16 mouse cellular contexts compared by ENCODE assay signal in genomic region chr1:65204299-65204698, GRCm38 (mm10).
"Had no signal": no experiment of that assay in that cellular context is flagged by ENCODE, and none has a peak within 500 bp of the region (broad histone marks: within the 10 kb centered on the region; RNA-seq: fewer than 3 reads in every experiment).

No protein-coding gene starts in this region.

- H3K9ac ChIP-seq: neural tube, embryonic 12.5 days; neural tube, embryonic 13.5 days; neural tube, embryonic 15.5 days; stomach, embryonic 15.5 days had no signal

- DNase-seq: retina, postnatal 1 day; right cerebral cortex, adult 18-20 months; right cerebral cortex, postnatal 14 days; right cerebral cortex, postnatal 25 days; spleen, adult 18-20 months; thymus, adult 18-20 months; thymus, adult 2 months; thymus, postnatal 14 days; thymus, postnatal 25 days; thymus, postnatal 36 days; thymus, postnatal 4 days had no signal

- H3K9me3 ChIP-seq: neural tube, embryonic 12.5 days; neural tube, embryonic 15.5 days; stomach, embryonic 15.5 days had no signal

- H3K27ac ChIP-seq: neural tube, embryonic 12.5 days; neural tube, embryonic 13.5 days; neural tube, embryonic 15.5 days; stomach, embryonic 15.5 days; stomach, postnatal 0 days had no signal

- H3K4me1 ChIP-seq: neural tube, embryonic 12.5 days; neural tube, embryonic 13.5 days; neural tube, embryonic 15.5 days; stomach, embryonic 15.5 days had no signal

- H3K27me3 ChIP-seq: neural tube, embryonic 12.5 days; neural tube, embryonic 13.5 days; neural tube, embryonic 15.5 days; stomach, embryonic 15.5 days had no signal

- H3K4me3 ChIP-seq: neural tube, embryonic 12.5 days; neural tube, embryonic 13.5 days; neural tube, embryonic 15.5 days; stomach, embryonic 15.5 days had no signal
